Mouse (Mus musculus) heart, embryonic 15.5 days (tissue): ENCODE data around the gene Hba-x. TPM values are rescaled to one million over a fixed set of nuclear protein-coding genes. Genes with fewer than 3 reads are reported as not detected.

ENCODE experiments used
- polyA plus RNA-seq: library from polyadenylated mRNA; unstranded; fragments of >200 nt; fragmentation: Nextera tagmentation; extraction: Ambion mirVana; gene quantifications from 2 replicates; pipeline ENCODE4 v1.2.1, GENCODE M21; 2015

Gene Hba-x
- polyA plus RNA-seq, 1 experiment from 2014 or later = 195 TPM

Other genes starting within 250 kb of the Hba-x start
- gene Il9r, start 76.1 kb upstream of the Hba-x start, polyA plus RNA-seq = 0.09 and 0.77 TPM in 2 replicates
- gene Snrnp25, start 71.0 kb upstream of the Hba-x start, polyA plus RNA-seq = 34.5 and 45.1 TPM in 2 replicates
- gene Rhbdf1, start 54.1 kb upstream of the Hba-x start, polyA plus RNA-seq = 35.6 and 42.8 TPM in 2 replicates
- 14.3 and 22.4 TPM in 2 replicates for gene Mpg, start 49.9 kb upstream of the Hba-x start, polyA plus RNA-seq
- 29.8 and 33.6 TPM in 2 replicates for gene Nprl3, start 8.7 kb upstream of the Hba-x start, polyA plus RNA-seq
- gene Hba-a1, start 7.1 kb downstream of the Hba-x start, polyA plus RNA-seq = 23,640 and 24,567 TPM in 2 replicates
- gene Hbq1b, start 10.6 kb downstream of the Hba-x start, polyA plus RNA-seq = 3.1 and 3.6 TPM in 2 replicates
- 64,616 and 65,648 TPM in 2 replicates for gene Hba-a2, start 20.1 kb downstream of the Hba-x start, polyA plus RNA-seq
- 3.2 TPM in 2 replicates for gene Hbq1a, start 23.7 kb downstream of the Hba-x start, polyA plus RNA-seq
- gene Sh3pxd2b, start 71.4 kb downstream of the Hba-x start, polyA plus RNA-seq = 9.3 and 15.5 TPM in 2 replicates
- 23.3 and 28.6 TPM in 2 replicates for gene Ubtd2, start 179.0 kb downstream of the Hba-x start, polyA plus RNA-seq